Mouse (Mus musculus) mature B cell (primary cell): ENCODE measurements at regions not wholly inside any gene's neighbourhood (a gene's known extent, or its start where the extent isn't known, plus 50 kb on each side); places are given as distances from the start of the nearest gene placed in this dataset.

Source experiments
- in situ Hi-C: fragments of 300-500 bp; cut with MboI; formaldehyde crosslinking; loops from 2 replicates; pipeline ENCODE4 v1.14.3; 2019

- in situ Hi-C loops = no loop called here
Measured at GRCm38 (mm10) chr9:85452196-85452857, 125.2 kb upstream of the Tent5a start.

DNA sequence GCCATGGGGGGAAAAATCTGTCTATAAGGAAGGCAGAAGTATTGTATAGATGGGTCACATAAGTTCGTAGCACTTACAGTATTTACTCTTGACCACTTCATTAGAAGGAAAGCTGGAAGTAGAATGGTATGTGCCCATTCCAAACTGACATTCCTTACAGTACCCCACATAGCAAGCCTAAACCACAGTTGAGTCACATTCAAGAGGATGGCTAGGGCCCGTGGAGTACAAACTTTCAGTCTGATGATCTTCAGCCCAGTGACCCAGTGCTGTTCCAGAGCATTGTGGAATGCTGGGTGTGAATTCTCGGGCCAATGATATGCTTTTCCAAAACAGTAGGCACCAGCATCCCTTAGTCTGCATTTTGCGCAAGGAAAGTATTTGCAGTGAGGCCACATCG, 124.2 kb upstream of the Tent5a start:
- in situ Hi-C loops = no loop called here

- in situ Hi-C loops = no loop called here
Measured at GRCm38 (mm10) chr9:85450877-85451276, 123.7 kb upstream of the Tent5a start.

DNA sequence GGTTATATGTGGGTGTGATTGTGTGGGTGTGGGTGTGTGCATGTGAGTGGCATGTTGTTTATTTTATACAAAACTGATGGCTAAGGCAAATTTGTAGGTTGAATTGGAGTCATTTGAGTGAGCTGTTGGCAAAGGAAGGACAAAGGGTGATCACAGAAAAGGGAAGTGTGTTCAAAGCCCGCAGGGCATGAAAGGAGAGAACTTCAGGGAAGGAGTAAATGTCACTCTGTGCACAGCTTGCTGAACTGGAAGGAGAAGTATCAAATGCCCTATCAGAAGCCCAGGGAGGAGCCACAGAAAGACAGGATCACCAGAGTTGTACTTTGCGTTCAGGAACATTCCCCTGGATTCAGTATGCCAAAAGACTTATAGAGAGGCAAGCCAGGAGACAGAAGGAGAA, 122.3 kb upstream of the Tent5a start:
- in situ Hi-C loops = no loop called here

DNA sequence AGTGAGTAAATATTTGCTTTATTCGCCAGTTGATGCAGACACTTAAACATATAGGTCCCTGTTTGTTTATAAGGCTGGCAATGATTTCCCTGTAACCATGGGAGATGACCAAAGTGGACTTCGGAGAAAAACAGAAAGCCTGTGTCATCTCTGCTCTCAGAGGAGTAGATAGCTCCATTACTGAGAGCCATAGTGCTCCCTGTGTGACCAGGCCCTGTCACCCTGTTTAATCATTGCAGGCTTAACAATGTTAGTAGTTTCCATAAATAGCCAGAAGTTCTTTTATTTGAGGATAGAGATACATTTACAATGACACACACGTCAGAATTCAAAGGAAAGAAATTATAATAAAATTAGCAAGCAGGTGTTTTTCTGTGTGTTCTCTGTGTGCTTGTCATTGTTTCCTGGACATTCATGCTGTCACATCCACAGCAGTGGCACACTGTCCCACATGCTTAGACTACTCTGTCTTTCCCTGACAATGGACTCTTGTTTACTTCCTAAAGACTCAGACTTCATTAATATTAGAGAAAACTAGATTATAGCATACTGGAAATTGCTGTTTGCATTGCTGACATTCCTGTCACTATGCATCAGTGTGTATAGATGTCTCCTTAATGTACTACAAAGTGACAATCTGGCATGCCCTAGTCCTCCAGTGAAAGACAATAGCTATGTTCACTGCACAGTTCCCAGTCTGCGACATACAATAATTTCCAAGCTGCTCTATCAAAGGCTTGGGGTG, 115.8 kb upstream of the Tent5a start:
- in situ Hi-C loops = no loop called here

DNA sequence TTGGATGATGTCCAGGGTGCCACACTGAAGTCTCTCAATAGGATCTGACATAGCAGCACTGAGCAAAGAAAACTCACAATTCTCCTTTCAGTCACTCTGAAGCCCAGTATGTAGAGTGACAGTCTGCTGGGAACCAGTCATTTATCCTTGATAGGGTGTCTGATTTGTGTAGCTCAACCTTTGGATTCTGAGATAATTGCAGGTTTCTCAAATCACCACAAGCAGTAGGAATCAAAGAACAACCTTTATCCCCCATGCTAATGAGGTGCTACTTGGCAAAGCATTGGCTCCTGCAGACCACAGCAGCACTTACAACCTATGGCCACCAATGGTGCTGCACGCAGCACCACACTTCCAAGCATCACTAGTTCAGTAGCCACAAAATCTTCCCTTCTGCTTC, 112.5 kb upstream of the Tent5a start:
- in situ Hi-C loops = no loop called here

GRCm38 (mm10) chr9:85432220-85432619, 105.1 kb upstream of the Tent5a start:
- in situ Hi-C loops = no loop called here

GRCm38 (mm10) chr9:85426809-85427208, 99.7 kb upstream of the Tent5a start:
- in situ Hi-C loops = no loop called here

DNA sequence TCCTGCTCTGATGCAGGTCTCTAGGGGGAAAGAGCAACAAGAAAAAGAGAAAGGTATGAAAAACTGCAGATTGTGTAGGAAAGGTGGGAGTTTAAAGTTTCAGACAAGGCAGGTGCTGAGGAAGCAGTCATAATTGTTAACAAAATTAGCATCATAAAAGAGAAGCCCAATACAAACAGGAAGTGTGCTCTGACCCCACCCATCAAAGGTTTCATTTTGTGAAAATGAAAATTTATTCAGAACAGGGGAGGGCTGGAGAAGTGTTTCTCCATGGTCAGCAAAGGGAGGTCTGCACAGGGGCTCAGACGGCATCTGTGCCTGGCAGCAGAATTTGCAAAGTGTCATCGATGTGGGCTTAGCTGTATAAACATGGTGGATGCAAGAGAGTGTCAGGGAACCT, 96.8 kb upstream of the Tent5a start:
- in situ Hi-C loops = no loop called here

GRCm38 (mm10) chr9:85414391-85414790, 87.2 kb upstream of the Tent5a start:
- in situ Hi-C loops = no loop called here

DNA sequence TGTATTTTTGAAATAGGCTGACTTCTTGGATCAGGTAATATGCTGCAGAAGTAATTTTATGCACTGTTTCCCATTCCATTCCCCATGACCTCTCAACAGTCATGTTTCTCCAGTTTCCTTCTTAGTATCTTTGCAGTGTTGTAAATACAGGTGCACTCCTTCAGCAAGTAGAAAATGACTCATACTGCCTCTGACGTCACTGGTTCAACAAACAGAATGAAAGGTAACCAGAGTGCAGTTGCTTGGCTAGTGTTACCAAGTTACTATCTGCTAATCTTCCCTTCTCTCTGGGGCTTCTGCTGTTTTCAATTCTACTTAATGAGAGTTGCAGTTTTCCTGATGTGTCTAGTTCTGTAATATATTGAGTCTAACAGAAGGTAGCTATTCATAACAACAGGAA, 86.7 kb upstream of the Tent5a start:
- in situ Hi-C loops = no loop called here

DNA sequence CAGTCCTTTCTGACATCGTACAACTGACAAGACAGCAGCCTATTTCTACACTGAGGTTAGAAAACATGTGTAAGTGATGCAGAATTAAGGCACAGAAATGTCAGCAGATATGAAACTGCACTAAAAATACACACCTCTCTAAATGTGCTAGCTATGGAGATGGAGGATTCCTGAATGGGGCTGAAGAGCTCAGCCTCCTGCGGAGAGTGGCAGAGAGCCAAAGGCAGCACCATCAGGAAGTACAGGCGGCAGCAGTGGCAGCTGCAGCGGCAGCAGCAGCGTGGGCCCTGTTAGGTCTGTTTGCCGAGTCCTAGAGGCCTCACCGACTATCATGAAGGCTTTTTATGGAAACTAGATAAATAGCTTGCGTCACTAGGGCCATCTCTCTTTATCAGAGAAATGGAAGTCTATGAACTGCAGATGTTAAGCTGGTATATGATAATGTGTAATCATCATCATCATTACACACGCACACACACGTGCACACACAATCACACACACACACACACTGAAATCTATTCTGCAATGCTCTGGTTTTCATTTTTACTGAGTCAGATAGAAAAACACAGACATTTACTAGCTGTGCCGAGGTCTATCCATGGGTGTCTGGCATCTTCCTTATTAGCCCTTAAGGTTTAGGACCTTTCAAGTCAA, 83.6 kb upstream of the Tent5a start:
- in situ Hi-C loops = no loop called here

DNA sequence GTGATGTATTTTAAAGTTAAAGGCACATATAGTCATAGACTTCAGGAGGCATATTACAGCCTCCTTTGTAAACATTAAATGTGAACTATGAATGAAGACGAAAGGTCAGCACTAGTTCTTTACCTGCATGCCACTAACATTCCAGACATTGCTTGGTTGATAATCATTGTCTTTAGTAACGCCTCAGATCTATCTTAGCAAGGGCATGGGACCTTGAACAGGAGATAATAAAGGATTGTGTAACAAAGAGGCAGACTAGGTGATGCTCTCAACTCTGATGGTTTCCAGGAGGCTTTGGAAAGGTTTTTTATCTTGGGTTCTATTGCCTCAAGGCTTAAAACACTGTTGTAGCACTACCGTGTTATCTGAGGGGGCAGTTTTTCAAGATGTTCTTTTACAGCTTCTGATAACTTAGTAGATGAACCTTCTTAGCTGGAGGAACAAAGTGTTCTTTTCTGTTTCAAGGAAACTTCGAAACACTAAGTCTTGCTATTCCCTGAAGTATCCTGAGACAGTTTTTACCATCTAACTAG, 82.9 kb upstream of the Tent5a start:
- in situ Hi-C loops = no loop called here

DNA sequence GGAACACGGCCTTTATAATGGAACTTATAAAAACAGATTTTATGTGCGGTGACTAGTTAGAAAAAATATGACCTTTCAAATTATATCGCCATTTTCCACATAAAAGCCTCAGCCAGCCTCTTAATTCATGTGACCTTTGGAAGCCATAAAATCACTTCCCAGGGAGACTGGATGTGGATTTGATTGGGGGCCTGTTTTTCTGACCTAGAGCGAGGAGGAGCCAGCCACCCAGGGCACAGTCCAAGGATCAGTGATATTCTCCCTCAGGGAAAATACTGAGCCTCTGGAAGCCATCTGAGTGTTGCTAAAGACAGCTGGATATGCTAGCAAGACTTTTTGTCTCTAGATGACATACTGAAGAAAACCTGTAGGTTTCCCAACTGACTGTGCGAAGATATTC, 81.3 kb upstream of the Tent5a start:
- in situ Hi-C loops = no loop called here

DNA sequence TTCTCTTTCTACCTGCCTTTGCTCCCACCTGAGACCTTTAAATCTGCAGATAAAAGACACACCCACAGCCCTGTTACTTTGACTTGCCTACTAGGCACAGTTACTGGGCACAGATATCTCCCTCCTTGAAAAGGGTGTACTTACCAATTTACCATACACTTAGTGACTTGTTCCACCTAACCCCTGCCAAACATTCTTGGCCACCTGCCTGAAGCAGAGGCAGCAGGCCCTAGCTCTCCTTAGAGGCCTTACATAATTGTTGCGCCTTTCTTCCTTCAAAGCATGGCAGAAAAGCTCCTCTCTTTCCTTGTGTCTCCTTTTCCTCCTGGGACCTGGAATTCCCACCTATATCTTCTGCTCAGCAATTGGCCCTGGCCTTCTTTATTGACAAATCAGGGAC, 80.4 kb upstream of the Tent5a start:
- in situ Hi-C loops = no loop called here

- in situ Hi-C loops = no loop called here
Measured at GRCm38 (mm10) chr9:85401736-85402135, 74.6 kb upstream of the Tent5a start.

- in situ Hi-C loops = no loop called here
Measured at GRCm38 (mm10) chr9:85400600-85401313, 73.6 kb upstream of the Tent5a start.

DNA sequence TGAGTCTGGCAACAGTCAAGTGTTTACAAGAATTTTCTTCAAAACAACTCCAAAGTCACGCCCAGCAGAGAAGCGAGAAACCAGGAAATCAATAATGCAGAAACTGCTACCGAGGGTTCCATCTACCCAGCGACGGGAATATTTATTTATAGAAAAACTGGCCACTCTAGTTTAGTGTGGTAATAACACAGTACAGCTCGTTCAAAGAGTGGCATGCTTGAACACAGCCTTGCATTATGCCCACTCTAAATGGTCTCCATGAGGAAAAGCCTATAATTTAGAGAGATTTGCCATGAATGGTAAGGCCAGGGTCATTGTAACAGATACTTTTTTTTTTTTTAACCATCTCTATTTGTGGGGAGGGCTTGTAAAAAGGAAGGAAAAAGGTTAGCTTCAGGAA, 67.8 kb upstream of the Tent5a start:
- in situ Hi-C loops = no loop called here

- in situ Hi-C loops = no loop called here
Measured at GRCm38 (mm10) chr9:85391283-85391682, 64.1 kb upstream of the Tent5a start.

- in situ Hi-C loops = no loop called here
Measured at GRCm38 (mm10) chr9:85388775-85389393, 61.7 kb upstream of the Tent5a start.

GRCm38 (mm10) chr9:85382413-85382812, 55.3 kb upstream of the Tent5a start:
- in situ Hi-C loops = no loop called here

GRCm38 (mm10) chr9:85380756-85381155, 53.6 kb upstream of the Tent5a start:
- in situ Hi-C loops = no loop called here
